Mouse (Mus musculus): ENCODE measurements at regions not wholly inside any gene's neighbourhood (a gene's known extent, or its start where the extent isn't known, plus 50 kb on each side); places are given as distances from the start of the nearest gene placed in this dataset.

- no peak for DNase-seq (ENCODE audit: low read depth in 2 of 2, low spot score in 2 of 2)
Observed at GRCm38 (mm10) chr5:101298411-101298810, 366.4 kb downstream of the Nkx6-1 start.

- no peak for DNase-seq (ENCODE audit: low read depth in 2 of 2, low spot score in 2 of 2)
Observed at GRCm38 (mm10) chr5:101297511-101298102, 367.2 kb downstream of the Nkx6-1 start.

DNA sequence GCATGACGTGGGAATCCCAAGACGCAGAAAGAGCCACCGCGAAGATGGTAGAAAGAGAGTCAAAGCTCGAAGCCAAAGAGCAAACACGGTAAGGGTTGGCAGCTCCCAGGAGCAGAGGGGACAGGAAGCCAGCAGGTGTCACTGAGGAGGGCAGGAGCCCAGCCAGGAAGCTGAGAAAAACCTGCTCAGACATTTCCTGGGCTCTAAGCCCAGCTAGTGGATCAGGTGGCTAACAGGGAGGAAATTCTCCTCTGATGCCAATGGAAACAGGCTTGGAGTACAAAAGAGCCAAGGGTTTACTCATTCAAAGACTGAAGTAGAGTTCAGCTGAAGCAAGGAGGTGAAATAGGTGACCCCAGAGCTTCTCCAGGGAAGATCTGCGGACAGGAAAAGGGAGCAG lies 368.9 kb downstream of the Nkx6-1 start:
- no peak for DNase-seq (ENCODE audit: low read depth in 2 of 2, low spot score in 2 of 2)

DNA sequence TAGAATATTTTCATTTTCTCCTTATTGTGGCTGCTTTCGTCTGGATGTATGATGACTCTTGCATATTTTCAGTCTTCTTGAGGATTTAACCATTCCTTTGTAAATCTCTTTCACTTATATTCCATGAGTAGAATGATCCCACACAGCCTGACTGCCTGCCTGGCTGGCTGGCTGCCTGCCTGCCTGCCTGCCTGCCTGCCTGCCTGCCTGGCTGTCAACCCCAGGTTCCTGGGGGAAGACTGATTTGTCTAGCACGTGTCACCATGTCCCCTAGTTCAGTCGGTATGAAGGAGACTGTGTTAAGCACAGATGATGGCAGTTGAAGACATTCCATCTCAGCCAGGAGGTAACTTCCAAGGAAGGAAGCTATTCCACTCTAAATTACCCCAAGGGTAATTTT lies 370.8 kb downstream of the Nkx6-1 start:
- DNase-seq (ENCODE audit: low read depth in 2 of 2, low spot score in 2 of 2), result no peak

GRCm38 (mm10) chr5:101288358-101288757 lies 376.4 kb downstream of the Nkx6-1 start:
- no peak for DNase-seq (ENCODE audit: low read depth in 2 of 2, low spot score in 2 of 2)

DNA sequence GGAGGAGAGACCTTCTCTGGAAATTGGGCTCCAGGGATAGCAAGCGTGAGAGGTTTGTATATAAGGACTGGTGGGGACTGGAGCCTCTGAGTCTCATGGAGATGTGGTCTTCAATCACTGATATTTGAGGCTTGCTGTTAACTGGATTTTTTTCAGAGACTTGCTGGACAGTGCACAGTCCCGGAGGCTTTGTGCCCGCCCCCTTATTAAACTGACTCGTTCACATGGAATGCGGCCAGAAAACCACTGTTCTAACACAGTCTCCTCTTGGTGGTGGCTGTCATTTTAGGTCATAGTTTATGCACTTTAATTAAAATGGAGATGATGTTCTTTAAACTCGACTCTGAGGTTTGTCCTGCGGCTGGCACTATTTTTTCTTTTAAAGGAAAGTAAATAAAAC lies 378.9 kb downstream of the Nkx6-1 start:
- DNase-seq (ENCODE audit: low read depth in 2 of 2, low spot score in 2 of 2), result no peak

- DNase-seq (ENCODE audit: low read depth in 2 of 2, low spot score in 2 of 2), result no peak
Observed at GRCm38 (mm10) chr5:101250474-101250873, 405.0 kb downstream of the Gpat3 start.

- DNase-seq (ENCODE audit: low read depth in 2 of 2, low spot score in 2 of 2), result no peak
Observed at GRCm38 (mm10) chr5:101242651-101243050, 397.1 kb downstream of the Gpat3 start.

DNA sequence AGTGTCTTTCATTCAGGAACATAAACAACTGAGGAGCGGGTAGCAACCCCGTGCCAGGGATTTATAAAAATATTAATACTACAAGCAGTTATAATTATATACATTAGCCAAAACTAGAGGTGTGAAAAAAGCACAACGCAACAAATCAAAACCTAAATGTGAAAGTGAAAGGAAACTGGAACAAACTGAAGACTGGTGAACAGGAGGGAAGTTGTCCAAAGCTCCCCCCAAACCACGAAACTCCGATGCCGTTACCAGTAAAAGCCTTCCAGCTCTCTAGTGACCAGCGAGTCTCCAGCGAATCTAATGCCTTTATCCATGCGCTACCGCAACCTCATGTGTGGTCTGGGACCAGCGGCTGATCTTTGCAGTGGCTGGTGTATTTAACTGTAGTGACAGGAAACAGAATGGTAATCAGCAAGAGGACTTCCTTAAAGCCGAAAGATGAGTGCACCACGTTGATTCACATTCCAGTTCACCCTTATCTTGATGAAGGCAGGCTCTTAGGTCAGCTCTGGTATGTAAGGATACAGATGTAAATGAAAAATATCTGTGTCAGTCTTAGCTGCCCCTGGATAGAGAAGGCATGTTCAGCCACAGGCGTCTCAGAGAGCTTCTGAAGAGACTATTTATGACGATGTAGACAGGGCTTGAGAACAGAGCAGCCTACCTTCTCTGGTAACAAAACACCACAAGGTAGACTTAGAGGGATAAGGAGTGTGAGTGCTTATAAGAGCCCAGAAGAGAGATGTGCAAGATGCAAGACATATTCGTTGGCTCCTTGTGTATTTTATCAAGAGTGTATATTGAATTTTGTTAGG lies 394.0 kb downstream of the Gpat3 start:
- peak; percentile 5 to 14 for DNase-seq (ENCODE audit: low read depth in 2 of 2, low spot score in 2 of 2)

DNA sequence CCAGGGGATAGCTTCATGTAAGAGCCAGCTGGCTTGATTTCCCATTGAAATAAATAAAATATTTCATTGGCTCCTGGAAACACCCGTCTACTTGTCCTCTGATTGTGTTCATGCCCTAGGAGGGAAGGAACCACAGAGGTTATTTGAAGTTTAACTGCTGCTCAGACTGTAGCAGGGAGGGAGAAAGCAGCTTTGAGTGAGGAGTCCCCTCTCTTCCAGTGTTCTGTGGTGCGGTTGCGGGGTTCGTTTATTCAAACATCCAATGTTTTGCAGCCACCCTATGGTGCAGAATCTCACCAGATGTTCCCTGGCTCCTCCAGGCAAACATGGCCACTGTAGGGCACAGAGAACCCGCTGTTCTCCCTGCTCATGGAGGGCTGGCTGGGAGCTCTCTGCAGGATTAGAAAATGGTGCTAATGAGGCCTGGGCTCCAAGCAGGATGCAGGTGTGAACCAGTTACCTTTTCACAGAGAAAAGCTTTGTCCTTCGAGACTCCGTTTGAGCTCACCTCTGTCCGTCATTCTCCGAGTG lies 390.7 kb downstream of the Gpat3 start:
- DNase-seq (ENCODE audit: low read depth in 2 of 2, low spot score in 2 of 2), result no peak

GRCm38 (mm10) chr5:101222390-101222789 lies 376.9 kb downstream of the Gpat3 start:
- no peak for DNase-seq (ENCODE audit: low read depth in 2 of 2, low spot score in 2 of 2)

- no peak for DNase-seq (ENCODE audit: low read depth in 2 of 2, low spot score in 2 of 2)
Observed at GRCm38 (mm10) chr5:101218082-101218481, 372.6 kb downstream of the Gpat3 start.

- no peak for DNase-seq (ENCODE audit: low read depth in 2 of 2, low spot score in 2 of 2)
Observed at GRCm38 (mm10) chr5:101216837-101217571, 371.5 kb downstream of the Gpat3 start.

- no peak for DNase-seq (ENCODE audit: low read depth in 2 of 2, low spot score in 2 of 2)
Observed at GRCm38 (mm10) chr5:101211974-101212373, 366.5 kb downstream of the Gpat3 start.

DNA sequence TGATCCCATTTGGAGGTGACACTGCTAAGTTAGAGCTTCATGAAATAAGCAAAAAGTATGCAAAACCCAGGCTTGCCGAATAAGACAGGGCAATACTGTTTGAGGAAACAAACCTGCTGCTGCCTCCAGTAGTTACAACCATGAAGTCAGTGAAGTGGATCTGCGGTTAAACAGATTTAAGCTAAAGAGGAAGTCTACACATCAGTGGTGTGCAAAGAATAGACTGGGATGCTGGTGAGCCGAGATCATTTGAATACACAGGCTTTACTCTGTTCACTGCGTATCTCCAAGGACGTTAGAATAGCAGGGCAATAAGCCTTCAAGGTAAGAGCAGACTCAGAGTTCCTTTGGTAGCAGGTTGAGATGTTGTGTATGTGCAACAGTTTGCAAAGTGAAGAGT lies 362.6 kb downstream of the Gpat3 start:
- DNase-seq (ENCODE audit: low read depth in 2 of 2, low spot score in 2 of 2), result no peak

- no peak for DNase-seq (ENCODE audit: low read depth in 2 of 2, low spot score in 2 of 2)
Observed at GRCm38 (mm10) chr5:101195501-101195900, 350.0 kb downstream of the Gpat3 start.

DNA sequence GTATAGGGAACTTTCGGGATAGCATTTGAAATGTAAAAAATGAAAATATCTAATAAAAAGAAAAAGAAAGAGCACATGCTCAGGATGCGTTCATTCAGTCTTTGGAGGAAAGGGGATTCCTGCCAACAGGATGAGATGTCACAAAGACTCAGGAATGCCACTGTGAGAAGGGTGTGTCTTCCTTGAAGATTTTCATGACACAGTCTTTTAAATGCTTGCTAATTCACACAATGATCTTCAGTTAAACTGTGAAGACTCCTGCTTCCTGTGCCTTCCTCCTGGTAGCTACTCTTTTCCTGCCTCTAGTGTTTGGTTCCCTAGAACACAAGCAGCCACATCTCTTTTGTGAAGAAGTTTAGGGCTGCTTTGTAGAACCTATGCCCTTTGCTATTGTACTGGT lies 345.5 kb downstream of the Gpat3 start:
- DNase-seq (ENCODE audit: low read depth in 2 of 2, low spot score in 2 of 2), result no peak

GRCm38 (mm10) chr5:101173183-101173582 lies 327.7 kb downstream of the Gpat3 start:
- no peak for DNase-seq (ENCODE audit: low read depth in 2 of 2, low spot score in 2 of 2)

GRCm38 (mm10) chr5:101172782-101173181 lies 327.3 kb downstream of the Gpat3 start:
- DNase-seq (ENCODE audit: low read depth in 2 of 2, low spot score in 2 of 2), result no peak

GRCm38 (mm10) chr5:101169074-101169473 lies 323.6 kb downstream of the Gpat3 start:
- DNase-seq (ENCODE audit: low read depth in 2 of 2, low spot score in 2 of 2), result no peak

DNA sequence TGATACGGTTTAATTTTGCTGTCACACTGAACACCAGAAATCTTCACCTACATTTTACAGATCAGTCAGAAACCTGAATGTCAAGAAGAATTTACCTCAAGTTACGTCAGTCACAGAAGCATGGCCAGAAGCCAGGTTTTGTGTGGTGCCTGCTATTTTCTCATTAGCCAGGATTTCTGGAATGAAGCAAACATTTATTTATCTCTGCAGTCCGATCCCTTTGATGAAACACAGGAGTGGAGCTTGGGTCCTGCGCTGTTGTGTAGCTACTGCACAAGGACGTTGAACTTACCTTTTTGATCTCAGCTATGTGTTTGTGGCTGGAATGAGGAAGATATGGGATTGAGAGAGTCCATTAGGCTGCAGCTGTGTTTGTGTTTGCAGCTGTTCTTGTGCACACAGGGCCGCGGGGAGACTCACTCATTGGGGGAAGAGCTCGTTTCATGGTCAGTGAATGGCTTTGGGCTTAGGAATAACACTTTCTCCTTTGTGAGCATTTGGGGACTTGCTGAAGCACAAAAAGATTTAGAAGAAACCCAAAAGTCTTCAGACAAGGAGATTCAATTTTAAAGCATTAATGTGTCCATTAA lies 318.2 kb downstream of the Gpat3 start:
- no peak for DNase-seq (ENCODE audit: low read depth in 2 of 2, low spot score in 2 of 2)
